Mouse (Mus musculus) natural killer cell, adult 2 months (primary cell): ENCODE measurements at regions not wholly inside any gene's neighbourhood (a gene's known extent, or its start where the extent isn't known, plus 50 kb on each side); places are given as distances from the start of the nearest gene placed in this dataset.
A peak's percentile ranks its signal among the peaks of the same experiment; 100 is the strongest.

ENCODE experiments used
- DNase-seq, 2 experiments: peaks; one replicate each; pipeline ENCODE4 v3.0.0; 2022; ENCODE audit warnings: low spot score in 2 of 2

GRCm38 (mm10) chr4:125270951-125271350 lies 143.3 kb upstream of the Zc3h12a start:
- DNase-seq: no peak

- DNase-seq: no peak
Observed at GRCm38 (mm10) chr4:125266212-125266611, 138.6 kb upstream of the Zc3h12a start.

GRCm38 (mm10) chr4:125265575-125265974 lies 137.9 kb upstream of the Zc3h12a start:
- DNase-seq: peak in 1 of 2 experiments; percentile 40

- no peak for DNase-seq
Observed at GRCm38 (mm10) chr4:125265065-125265464, 137.4 kb upstream of the Zc3h12a start.

- no peak for DNase-seq
Observed at GRCm38 (mm10) chr4:125261547-125261946, 133.9 kb upstream of the Zc3h12a start.

GRCm38 (mm10) chr4:125259306-125259705 lies 131.7 kb upstream of the Zc3h12a start:
- DNase-seq: no peak

GRCm38 (mm10) chr4:125257916-125258315 lies 130.3 kb upstream of the Zc3h12a start:
- DNase-seq: no peak

GRCm38 (mm10) chr4:125253161-125253560 lies 125.5 kb upstream of the Zc3h12a start:
- no peak for DNase-seq

- DNase-seq: no peak
Observed at GRCm38 (mm10) chr4:125252228-125252627, 124.6 kb upstream of the Zc3h12a start.

- no peak for DNase-seq
Observed at GRCm38 (mm10) chr4:125249061-125249460, 121.4 kb upstream of the Zc3h12a start.

GRCm38 (mm10) chr4:125246171-125246570 lies 118.5 kb upstream of the Zc3h12a start:
- no peak for DNase-seq

- DNase-seq: no peak
Observed at GRCm38 (mm10) chr4:125242512-125242911, 114.9 kb upstream of the Zc3h12a start.

GRCm38 (mm10) chr4:125241577-125242262 lies 114.1 kb upstream of the Zc3h12a start:
- no peak for DNase-seq

- DNase-seq: no peak
Observed at GRCm38 (mm10) chr4:125231711-125232260, 104.1 kb upstream of the Zc3h12a start.

GRCm38 (mm10) chr4:125227194-125227593 lies 99.6 kb upstream of the Zc3h12a start:
- no peak for DNase-seq

GRCm38 (mm10) chr4:125222922-125223321 lies 95.3 kb upstream of the Zc3h12a start:
- no peak for DNase-seq

GRCm38 (mm10) chr4:125220314-125220713 lies 92.7 kb upstream of the Zc3h12a start:
- DNase-seq: no peak

- no peak for DNase-seq
Observed at GRCm38 (mm10) chr4:125219209-125219608, 91.6 kb upstream of the Zc3h12a start.

GRCm38 (mm10) chr4:125214306-125214705 lies 86.7 kb upstream of the Zc3h12a start:
- no peak for DNase-seq

- DNase-seq: no peak
Observed at GRCm38 (mm10) chr4:125212176-125212530, 84.5 kb upstream of the Zc3h12a start.

GRCm38 (mm10) chr4:125211459-125212175 lies 84.0 kb upstream of the Zc3h12a start:
- no peak for DNase-seq

GRCm38 (mm10) chr4:125210719-125211118 lies 83.1 kb upstream of the Zc3h12a start:
- DNase-seq: no peak
